Mouse (Mus musculus): ENCODE measurements at regions not wholly inside any gene's neighbourhood (a gene's known extent, or its start where the extent isn't known, plus 50 kb on each side); places are given as distances from the start of the nearest gene placed in this dataset.

GRCm38 (mm10) chr13:19883896-19884658, 60.0 kb upstream of the Gpr141 start:
- no peak for DNase-seq (ENCODE audit: low spot score)

- no peak for DNase-seq (ENCODE audit: low spot score)
Measured at GRCm38 (mm10) chr13:19882889-19883288, 58.8 kb upstream of the Gpr141 start.

GRCm38 (mm10) chr13:19881772-19882171, 57.7 kb upstream of the Gpr141 start:
- no peak for DNase-seq (ENCODE audit: low spot score)

- no peak for DNase-seq (ENCODE audit: low spot score)
Measured at GRCm38 (mm10) chr13:19874621-19875249, 50.7 kb upstream of the Gpr141 start.
